Mouse (Mus musculus) left cerebral cortex, postnatal 4 days (tissue): ENCODE measurements around the gene Cox7b. TPM values are rescaled to one million over a fixed set of nuclear protein-coding genes. Genes with fewer than 3 reads are reported as not detected.

ENCODE experiments used
- total RNA-seq, 2 experiments: library from RNA; stranded (reverse); gene quantifications; 2 replicates each; pipeline ENCODE4 v1.2.3; 2021

Gene Cox7b
- total RNA-seq, 2 experiments from 2014 or later, result 270 to 271 TPM

Other genes starting within 250 kb of the Cox7b start
- gene Atrx, start 86.3 kb upstream of the Cox7b start, total RNA-seq, result 100 to 1,000 TPM; 265 to 275 TPM
- gene Magt1, start 3.8 kb upstream of the Cox7b start, total RNA-seq, result 10 to 100 TPM; 15.7 to 16.2 TPM
- gene Atp7a, start 11.6 kb downstream of the Cox7b start, total RNA-seq, result 10 to 100 TPM; 12.1 to 14.2 TPM
- gene Tlr13, start 127.5 kb downstream of the Cox7b start, total RNA-seq, result under 1 TPM; 0.36 to 0.60 TPM
- gene Pgk1, start 171.4 kb downstream of the Cox7b start, total RNA-seq, result 100 to 1,000 TPM; 211 to 234 TPM
- 10 to 100 TPM; 19.0 to 19.6 TPM for gene Taf9b, start 205.5 kb downstream of the Cox7b start, total RNA-seq
- gene Fnd3c2, start 239.7 kb downstream of the Cox7b start, total RNA-seq, result not detected